Mouse (Mus musculus): Measurements from ENCODE around the gene Olfr112.
"Not testable (repeated sequence)": the region's sequence is repeated elsewhere in the genome, so short reads cannot be mapped to it uniquely, and the experiment has no call there.

The Olfr112 gene

GRCm38 (mm10) chr17:37569351-37569750 is at the start of gene Olfr112:
Olfr112 (minus strand) TSS chr17:37569451.
- no peak for DNase-seq (ENCODE audit: low spot score in 2 of 2)

DNA sequence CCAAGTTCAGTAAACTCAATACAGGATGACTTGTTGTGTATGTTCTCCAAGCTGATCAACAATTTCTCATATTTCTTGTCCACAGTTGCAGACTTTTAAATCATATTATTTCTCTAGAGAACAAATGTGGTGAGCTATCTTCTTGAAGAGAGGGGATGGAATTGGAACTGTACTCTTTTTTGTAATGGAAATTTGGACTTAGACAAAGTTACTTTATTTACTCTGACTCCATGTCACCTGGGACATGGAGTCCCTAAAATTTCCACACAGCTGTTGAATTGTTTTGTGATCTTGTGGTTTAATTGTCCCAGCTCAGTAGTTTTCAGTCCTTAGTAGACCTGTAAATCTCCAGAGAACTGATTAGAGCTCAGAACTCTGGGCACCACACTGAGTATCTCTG is 23.4 kb upstream of the Olfr112 start, which contains the start of gene Olfr114:
Gene Olfr114, minus strand, starts transcription at position 101 of the 400 bp plus-strand sequence.
- no peak for DNase-seq (ENCODE audit: low spot score in 2 of 2)

DNA sequence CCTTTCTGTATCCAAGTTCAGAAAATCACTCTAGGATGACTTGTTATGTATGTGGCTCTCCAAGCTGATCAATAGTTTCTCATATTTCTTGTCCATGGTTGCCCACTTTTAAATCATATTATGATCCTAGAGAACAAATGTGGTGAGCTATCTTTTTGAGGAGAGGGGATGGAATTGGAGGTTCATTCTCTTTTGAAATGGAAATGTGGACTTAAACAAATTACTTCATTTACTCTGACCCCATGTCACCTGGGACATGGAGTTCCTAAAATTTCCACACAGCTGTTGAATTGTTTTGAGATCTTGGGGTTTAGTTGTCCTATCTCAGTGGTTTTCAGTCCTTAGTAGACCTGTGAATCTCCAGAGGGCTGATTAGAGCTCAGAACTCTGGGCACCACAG is 8.3 kb upstream of the Olfr112 start, which contains the start of gene Olfr113:
Gene Olfr113, minus strand, starts transcription at position 101 of the 400 bp plus-strand sequence.
- DNase-seq (ENCODE audit: low spot score in 2 of 2) = no peak

DNA sequence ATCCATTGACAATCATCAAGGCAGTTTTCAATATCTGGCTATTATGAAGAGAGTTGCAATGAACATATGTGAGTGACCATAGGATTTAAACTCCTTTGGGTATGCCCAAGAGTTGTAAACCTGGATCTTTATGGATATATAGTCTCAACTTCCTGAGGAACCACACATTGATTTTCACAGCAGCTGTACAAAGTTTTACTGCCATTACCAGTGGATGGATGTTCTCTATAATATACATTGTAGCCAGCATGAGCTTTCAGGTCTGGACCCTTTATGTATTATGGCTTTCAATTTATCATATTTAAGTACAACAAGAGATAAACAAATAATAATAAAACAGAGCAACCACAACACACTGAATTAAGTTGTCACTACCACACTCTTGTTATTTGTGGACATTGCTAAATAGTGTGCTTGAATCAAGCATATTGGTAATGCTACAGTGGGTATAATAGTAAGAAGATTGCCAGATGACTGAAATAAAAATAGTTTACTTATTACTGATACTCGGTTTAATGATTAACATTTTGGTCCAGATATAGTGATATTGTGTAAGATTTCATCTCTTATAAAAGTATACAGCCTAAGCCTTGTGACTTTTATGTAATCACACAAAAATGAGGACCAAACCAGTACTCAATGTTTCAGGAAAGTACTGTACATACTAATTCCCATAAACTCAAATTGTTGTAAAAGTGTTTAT is 10.2 kb downstream of the Olfr112 start:
- DNase-seq (ENCODE audit: low spot score in 2 of 2) = no peak

GRCm38 (mm10) chr17:37543800-37544435 is 25.3 kb downstream of the Olfr112 start:
- DNase-seq (ENCODE audit: low spot score in 2 of 2) = no peak

GRCm38 (mm10) chr17:37541454-37542119 is 27.7 kb downstream of the Olfr112 start:
- DNase-seq (ENCODE audit: low spot score in 2 of 2) = no peak

GRCm38 (mm10) chr17:37538416-37538815 is 30.8 kb downstream of the Olfr112 start:
- DNase-seq (ENCODE audit: low spot score in 2 of 2) = not testable (repeated sequence)

DNA sequence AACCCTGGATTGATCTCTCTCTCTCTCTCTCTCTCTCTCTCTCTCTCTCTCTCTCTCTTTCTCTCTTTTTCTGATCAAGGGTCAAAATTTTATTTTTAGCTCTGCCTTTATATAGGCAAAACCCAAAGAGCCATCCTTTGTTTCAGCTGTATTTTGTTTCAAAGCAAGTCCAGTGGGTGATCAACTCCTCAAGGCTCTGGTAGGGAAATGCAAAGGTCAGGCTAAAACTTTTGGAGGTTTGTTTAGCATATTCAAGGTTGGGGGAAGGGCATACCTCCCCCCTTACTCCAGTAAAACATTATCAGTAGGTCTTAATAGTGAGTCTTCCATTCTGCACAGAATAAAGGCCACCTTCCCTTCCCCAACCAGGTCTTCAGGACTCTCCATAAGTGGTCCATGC is 34.1 kb downstream of the Olfr112 start:
- DNase-seq (ENCODE audit: low spot score in 2 of 2) = no peak

- DNase-seq (ENCODE audit: low spot score in 2 of 2) = not testable (repeated sequence)
These were observed 43.8 kb downstream of the Olfr112 start for GRCm38 (mm10) chr17:37525427-37525826.

GRCm38 (mm10) chr17:37524612-37525011 is 44.6 kb downstream of the Olfr112 start:
- not testable (repeated sequence) for DNase-seq (ENCODE audit: low spot score in 2 of 2)

All from frontal cortex, postnatal 14 days (tissue).